Mouse (Mus musculus) kidney, embryonic 16.5 days (tissue): ENCODE results near the gene 1700092M07Rik. TPM values are rescaled to one million over a fixed set of nuclear protein-coding genes. Genes with fewer than 3 reads are reported as not detected.
"Not testable (repeated sequence)": the region's sequence is repeated elsewhere in the genome, so short reads cannot be mapped to it uniquely, and the experiment has no call there.

Experiments used
- ATAC-seq: fragments of 200-750 bp; cut with Nextera tagmentation; 2 replicates; pipeline ENCODE4 v1.8.0; 2017; ENCODE audit warnings: moderate TSS enrichment; ENCODE audit not compliant: low FRiP score, low TSS enrichment
- H3K27ac ChIP-seq: fragments of 300-500 bp; sonication (generic); 2 replicates; pipeline ENCODE4 v1.5.1; 2014; ENCODE audit warnings: low read length
- H3K27me3 ChIP-seq: fragments of 300-500 bp; sonication (generic); 2 replicates; pipeline ENCODE4 v1.6.1; 2014; ENCODE audit warnings: low read length, control low read depth, mixed read lengths; ENCODE audit not compliant: insufficient read depth
- H3K36me3 ChIP-seq: fragments of 300-500 bp; sonication (generic); 2 replicates; pipeline ENCODE4 v1.6.1; 2014; ENCODE audit warnings: low read length, control low read depth, mixed read lengths; ENCODE audit not compliant: insufficient read depth
- H3K4me1 ChIP-seq: fragments of 300-500 bp; sonication (generic); 2 replicates; pipeline ENCODE4 v1.6.1; 2014; ENCODE audit warnings: low read length, control low read depth, mixed read lengths; ENCODE audit not compliant: insufficient read depth
- H3K4me2 ChIP-seq: fragments of 300-500 bp; sonication (generic); replicated peaks from 2 replicates; pipeline ENCODE4 v1.6.1; 2014; ENCODE audit warnings: low read depth, low read length
- H3K4me3 ChIP-seq: fragments of 300-500 bp; sonication (generic); 2 replicates; pipeline ENCODE4 v1.5.1; 2014; ENCODE audit warnings: mild to moderate bottlenecking, low read length
- H3K9ac ChIP-seq: fragments of 300-500 bp; sonication (generic); replicated peaks from 2 replicates; pipeline ENCODE4 v1.6.1; 2014; ENCODE audit warnings: low read length
- H3K9me3 ChIP-seq: fragments of 300-500 bp; sonication (generic); 2 replicates; pipeline ENCODE4 v1.6.1; 2016; ENCODE audit warnings: low read length, control low read depth
- WGBS: fragments of 180-500 bp; shearing (Covaris S2); extraction: QIAGEN DNeasy Blood & Tissue Kit; methylation state at CpG from one replicate; pipeline ENCODE4 v1.1.7; 2014; 5-methylcytosine and 5-hydroxymethylcytosine counted together
- polyA plus RNA-seq: library from polyadenylated mRNA; unstranded; fragments of >200 nt; fragmentation: Nextera tagmentation; extraction: Ambion mirVana; gene quantifications from 2 replicates; pipeline ENCODE4 v1.2.1, GENCODE M21; 2015

Gene 1700092M07Rik
- polyA plus RNA-seq, 1 experiment from 2014 or later, result 2.0 TPM

DNA sequence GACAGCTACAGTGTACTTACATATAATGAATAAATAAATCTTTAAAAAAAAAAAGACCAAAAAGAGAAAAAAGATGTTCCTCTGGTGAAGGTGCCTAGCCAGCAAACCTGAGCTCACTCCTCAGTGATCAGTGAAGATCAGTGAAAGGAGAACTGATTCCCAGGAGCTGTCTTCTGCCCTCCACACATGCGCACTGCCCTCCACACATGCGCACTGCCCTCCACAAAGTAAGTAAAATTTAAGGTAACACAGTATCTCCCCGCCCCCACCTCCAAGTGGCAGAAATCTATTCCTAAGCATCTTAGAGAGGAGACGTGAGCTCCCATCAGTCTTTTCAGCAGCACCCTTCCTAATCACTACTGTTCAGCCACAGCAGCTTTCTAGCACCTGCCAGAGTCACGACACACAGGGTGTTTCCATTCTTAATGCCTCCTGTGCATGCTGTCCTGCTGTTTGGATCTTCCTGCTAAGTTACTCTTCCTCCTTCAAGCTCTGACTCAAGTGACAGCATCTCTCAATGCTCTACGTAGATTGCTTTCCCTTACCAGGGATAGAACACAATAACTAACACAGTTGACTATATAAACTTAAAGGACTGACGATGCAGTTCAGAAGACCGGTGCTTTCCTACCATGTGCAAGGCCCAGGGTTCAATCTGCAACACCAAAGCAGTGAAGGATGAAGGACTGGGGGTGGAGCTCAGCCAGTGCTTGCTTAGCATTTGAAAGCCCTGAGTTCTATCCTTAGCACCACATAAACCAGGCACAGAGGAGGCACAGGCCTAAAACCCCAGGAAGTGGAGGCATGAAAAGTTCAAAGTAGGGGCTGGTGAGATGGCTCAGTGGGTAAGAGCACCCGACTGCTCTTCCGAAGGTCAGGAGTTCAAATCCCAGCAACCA is 24.4 kb upstream of the 1700092M07Rik start:
- no peak overlapping the region for H3K9ac ChIP-seq
- H3K9me3 ChIP-seq, result no peaks in the 10 kb centered on the region
- 70% methylated on average over 10 of the region's 10 CpGs for WGBS
- H3K4me2 ChIP-seq, result no peak overlapping the region
- H3K4me1 ChIP-seq, result peaks cover 20% of the 10 kb centered on the region
- 0 out of 2 replicates have a peak, but pooled peaks cover under 1% of the 10 kb centered on the region for H3K36me3 ChIP-seq
- no peak overlapping the region for H3K27ac ChIP-seq
- ATAC-seq, result no peak
- no peak overlapping the region for H3K4me3 ChIP-seq
- no peaks in the 10 kb centered on the region for H3K27me3 ChIP-seq

DNA sequence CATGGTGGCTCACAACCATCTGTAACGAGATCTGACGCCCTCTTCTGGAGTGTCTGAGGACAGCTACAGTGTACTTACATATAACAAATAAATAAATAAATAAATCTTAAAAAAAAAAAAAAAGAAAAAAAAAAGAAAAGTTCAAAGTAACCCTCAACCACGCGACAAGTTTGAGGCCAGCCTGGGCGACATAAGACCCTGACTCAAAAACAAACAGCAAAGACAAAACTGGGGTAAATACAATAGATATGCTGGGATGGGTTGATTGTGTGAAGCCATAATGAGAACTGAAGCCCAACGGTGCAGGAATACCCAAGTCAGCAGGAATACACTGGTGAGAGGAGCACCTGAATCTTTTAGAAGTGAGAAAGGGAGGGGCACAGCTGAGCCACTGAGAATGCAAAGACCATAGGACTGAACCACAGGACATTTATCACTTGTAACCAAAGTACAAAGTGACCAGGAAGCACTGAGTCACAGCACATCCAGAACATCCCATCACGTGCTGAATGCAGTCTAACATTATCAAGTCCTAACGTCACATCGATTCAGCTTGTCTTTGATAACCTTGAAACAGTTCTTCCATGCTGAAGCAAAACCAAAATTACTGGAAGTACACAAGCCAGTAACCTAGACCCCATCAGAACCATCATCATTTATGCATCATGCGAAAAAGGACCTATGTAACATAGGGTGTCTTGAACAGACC is 23.6 kb upstream of the 1700092M07Rik start:
- Histone ChIP-seq H3K4me2 (no peak overlapping the region), H3K27ac (no peak overlapping the region), H3K9ac (no peak overlapping the region), H3K4me1 (peaks cover 18% of the 10 kb centered on the region), H3K36me3 (no peaks in the 10 kb centered on the region), H3K4me3 (no peak overlapping the region), H3K9me3 (no peaks in the 10 kb centered on the region), H3K27me3 (no peaks in the 10 kb centered on the region)
- WGBS, result 76% methylated on average over 8 of the region's 10 CpGs
- no peak for ATAC-seq

DNA sequence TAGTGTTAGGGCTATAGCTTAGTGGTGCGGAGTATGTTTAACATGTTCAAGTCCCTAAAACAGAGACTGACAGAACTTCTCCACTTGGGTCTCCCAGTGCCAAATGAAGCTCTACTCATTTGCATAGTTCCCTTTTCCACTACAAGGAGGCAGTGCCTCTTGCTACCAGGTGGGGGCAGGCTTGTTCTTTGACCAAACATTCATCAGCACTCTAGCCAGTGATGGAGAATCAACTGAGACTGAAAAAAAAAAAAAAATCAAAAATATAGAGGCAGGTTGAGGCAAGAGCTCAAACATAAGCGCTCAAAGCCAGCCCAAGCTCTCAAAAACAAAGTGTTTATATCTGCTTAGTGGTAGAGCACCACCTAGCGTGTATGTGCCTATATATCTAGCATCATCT is 22.2 kb upstream of the 1700092M07Rik start:
- ATAC-seq, result no peak
- Histone ChIP-seq H3K9me3 (no peaks in the 10 kb centered on the region), H3K36me3 (no peaks in the 10 kb centered on the region), H3K27me3 (no peaks in the 10 kb centered on the region), H3K4me2 (no peak overlapping the region), H3K4me1 (peaks cover 19% of the 10 kb centered on the region), H3K27ac (no peak overlapping the region), H3K9ac (no peak overlapping the region), H3K4me3 (no peak overlapping the region)
- 74% methylated on average over 3 of the region's 3 CpGs for WGBS

DNA sequence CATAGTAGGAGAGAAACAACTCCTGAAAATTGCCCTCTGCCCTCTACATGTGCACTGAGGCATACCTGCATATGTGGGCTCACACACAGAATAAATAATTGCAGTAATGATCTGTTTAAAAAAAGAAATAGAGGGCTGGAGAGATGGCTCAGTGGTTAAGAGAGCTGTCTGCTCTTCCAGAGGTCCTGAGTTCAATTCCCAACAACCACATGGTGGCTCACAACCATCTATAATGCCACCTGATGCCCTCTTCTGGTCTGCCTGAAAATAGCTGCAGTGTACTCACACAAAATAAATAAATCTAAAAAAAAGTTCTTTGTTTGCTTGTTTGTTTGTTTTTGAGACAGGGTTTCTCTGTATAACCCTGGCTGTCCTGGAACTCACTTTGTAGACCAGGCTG is 21.5 kb upstream of the 1700092M07Rik start:
- not testable (repeated sequence) for H3K9ac ChIP-seq

DNA sequence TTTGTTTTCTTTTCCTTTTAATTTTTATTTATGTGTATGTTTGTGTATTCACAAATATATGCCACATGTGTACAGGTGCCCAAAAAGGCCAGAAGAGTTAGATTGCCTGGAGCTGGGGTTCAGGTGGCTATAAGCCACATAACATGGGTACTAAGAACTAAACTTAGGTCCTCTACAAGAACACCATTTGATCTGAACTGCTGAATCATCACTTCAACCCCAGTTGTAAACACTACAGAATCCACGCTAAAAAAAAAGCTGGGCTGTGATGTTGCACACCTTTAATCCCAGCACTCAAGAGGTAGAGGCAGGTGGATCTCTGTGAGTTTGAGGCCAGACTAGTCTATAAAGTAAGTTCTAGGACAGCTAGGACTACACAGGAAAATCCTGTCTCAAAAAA is 19.1 kb upstream of the 1700092M07Rik start:
- Histone ChIP-seq H3K4me1 (peaks cover 28% of the 10 kb centered on the region), H3K9me3 (no peaks in the 10 kb centered on the region), H3K4me3 (no peak overlapping the region), H3K27me3 (no peaks in the 10 kb centered on the region), H3K27ac (no peak overlapping the region), H3K4me2 (no peak overlapping the region), H3K36me3 (peaks cover 21% of the 10 kb centered on the region), H3K9ac (peak overlapping the region; percentile 85; the same call in 1 of the 2 replicates)
- WGBS, result 71% methylated on average over 1 of the region's 1 CpGs
- ATAC-seq, result no peak

More for the DNA sequence above, 21.5 kb upstream of the 1700092M07Rik start:
- not testable (repeated sequence) for H3K4me3 ChIP-seq, H3K36me3 ChIP-seq, H3K27me3 ChIP-seq, H3K9me3 ChIP-seq, H3K4me2 ChIP-seq, ATAC-seq, H3K27ac ChIP-seq
- H3K4me1 ChIP-seq, result peaks cover 18% of the 10 kb centered on the region

DNA sequence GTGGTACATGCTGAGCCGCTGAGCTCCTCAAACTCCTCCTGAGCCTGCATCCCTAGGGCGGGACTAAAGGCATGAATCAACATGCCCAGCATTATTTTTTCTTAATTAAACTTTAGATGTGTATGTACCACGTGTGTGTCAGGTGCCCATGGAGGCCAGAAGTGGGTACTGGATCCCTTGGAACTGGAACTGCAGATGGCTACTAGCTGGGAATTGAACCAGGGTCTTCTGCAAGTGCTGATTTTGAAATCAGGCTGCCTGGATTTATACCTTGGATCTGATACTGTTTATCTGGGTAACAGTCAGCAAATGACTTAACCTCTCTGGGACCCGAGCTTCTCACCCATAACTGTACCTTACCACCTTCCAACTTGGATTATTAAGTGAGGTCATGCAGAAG is 18.5 kb upstream of the 1700092M07Rik start:
- no peak for ATAC-seq
- H3K4me1 ChIP-seq, result peaks cover 28% of the 10 kb centered on the region
- H3K9ac ChIP-seq, result peak overlapping the region; percentile 85
- H3K27ac ChIP-seq, result 0 out of 2 replicates have a peak overlapping the region, but pooled peaks have one; percentile 31
- H3K9me3 ChIP-seq, result no peaks in the 10 kb centered on the region
- peaks cover 28% of the 10 kb centered on the region for H3K36me3 ChIP-seq
- no peaks in the 10 kb centered on the region for H3K27me3 ChIP-seq
- H3K4me2 ChIP-seq, result peak overlapping the region; percentile 67
- H3K4me3 ChIP-seq, result peak overlapping the region; percentile 97
- 40% methylated on average over 4 of the region's 4 CpGs for WGBS

DNA sequence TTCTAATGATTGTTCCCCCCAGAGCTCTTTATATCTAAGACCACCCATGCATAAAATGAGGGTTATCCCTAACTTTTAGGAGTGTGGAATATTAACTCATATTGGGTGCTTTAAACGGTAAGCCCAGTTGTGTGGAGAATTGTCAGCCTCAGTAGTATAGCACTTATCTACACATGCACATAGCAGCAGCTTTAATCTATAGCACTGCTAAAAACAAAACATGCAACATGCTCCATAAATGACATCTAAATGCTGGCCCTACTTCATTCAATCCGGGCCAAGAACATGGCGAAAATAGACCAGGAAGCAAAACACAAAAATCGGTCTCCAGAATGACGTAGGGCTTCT is 18.0 kb upstream of the 1700092M07Rik start:
- peak overlapping the region; percentile 85 for H3K9ac ChIP-seq
- H3K4me1 ChIP-seq, result peaks cover 28% of the 10 kb centered on the region
- peaks cover 28% of the 10 kb centered on the region for H3K36me3 ChIP-seq
- under 1% methylated on average over 5 of the region's 5 CpGs for WGBS
- no peaks in the 10 kb centered on the region for H3K27me3 ChIP-seq
- peak overlapping the region; percentile 67 for H3K4me2 ChIP-seq
- peak; percentile 4; the same call in 1 of the 2 replicates for ATAC-seq
- H3K9me3 ChIP-seq, result no peaks in the 10 kb centered on the region
- H3K4me3 ChIP-seq, result peak overlapping the region; percentile 97
- peak overlapping the region; percentile 95 for H3K27ac ChIP-seq

DNA sequence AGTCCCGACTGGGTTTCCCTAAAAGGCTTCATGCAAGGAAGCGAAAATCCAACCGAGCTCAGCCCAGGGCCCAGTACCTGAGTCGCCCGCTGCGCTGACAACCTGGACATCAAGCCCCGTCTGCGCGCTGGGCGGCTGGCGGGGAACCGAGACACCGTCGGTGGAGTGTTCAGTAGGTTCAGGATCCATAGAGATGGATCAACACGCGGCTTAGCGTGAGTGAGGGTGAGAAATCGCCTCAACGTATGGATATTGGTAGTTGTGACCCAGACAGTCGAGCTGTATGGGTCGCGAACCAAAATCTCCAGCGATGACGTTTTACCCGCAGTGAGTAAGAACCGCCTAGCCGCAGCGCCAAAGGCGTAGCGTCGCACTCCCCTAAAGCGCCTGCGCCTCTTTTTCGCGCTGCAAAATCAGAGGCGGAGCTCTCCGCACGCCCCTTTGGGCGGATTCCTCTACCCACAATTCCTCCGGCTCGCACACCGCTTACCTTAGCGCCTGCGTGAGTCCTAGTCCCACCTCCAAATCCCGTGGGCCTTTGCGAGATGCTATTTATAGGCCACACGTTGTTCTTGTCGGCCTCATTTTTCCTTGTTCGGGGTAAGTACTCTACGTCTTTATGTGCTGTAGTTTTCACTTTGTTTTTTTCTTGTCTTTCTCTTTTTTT is 17.5 kb upstream of the 1700092M07Rik start, which contains the start of gene Slc3a2:
TSS of gene Slc3a2 (minus strand) at position 463 of the 667 bp plus-strand sequence.
- ATAC-seq, result peak; percentile 95
- H3K4me3 ChIP-seq, result peak within 1 kb of the TSS; percentile 97
- under 1% methylated on average over 50 of the region's 50 CpGs for WGBS

DNA sequence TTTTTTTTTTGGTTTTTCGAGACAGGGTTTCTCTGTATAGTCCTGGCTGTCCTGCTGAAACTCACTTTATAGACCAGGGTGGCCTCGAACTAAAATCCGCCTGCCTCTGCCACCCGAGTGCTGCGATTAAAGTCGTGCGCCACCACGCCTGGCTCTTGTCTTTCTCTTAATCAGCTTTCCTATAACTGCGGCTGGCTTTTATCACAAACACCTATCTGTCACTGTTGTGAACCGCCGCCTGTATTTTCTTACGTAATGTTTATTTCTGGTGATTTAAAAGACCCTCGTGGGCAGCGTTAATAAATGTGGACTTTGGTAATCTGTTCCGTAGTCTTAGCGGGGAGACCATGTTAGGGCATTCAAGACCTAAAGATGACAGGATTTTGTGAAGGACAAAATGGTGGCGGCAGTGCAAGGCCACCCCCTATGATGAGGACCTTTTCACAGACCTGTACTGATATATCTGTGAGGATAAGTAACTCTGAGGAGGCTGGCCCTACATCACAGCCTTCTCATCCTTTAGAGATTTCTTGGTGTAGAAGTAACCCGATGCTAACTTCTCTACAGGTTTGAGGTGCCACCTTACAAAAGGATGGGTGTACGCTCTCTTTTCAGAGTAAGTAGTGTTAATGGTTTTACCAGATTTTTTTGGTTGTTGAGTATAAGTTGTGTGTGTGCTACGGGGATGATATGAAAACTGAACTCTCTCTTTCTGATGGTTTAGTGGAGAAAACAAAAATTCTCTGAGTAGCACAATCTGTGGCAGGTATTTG is 16.8 kb upstream of the 1700092M07Rik start:
- no peaks in the 10 kb centered on the region for H3K27me3 ChIP-seq
- under 1% methylated on average over 20 of the region's 20 CpGs for WGBS
- peaks cover 28% of the 10 kb centered on the region for H3K36me3 ChIP-seq
- no peaks in the 10 kb centered on the region for H3K9me3 ChIP-seq
- H3K4me3 ChIP-seq, result peak overlapping the region; percentile 97
- H3K4me1 ChIP-seq, result peaks cover 28% of the 10 kb centered on the region
- H3K4me2 ChIP-seq, result peak overlapping the region; percentile 89
- peak overlapping the region; percentile 98 for H3K9ac ChIP-seq
- ATAC-seq, result no peak
- H3K27ac ChIP-seq, result peak overlapping the region; percentile 93

More for the DNA sequence above, 17.5 kb upstream of the 1700092M07Rik start, which contains the start of gene Slc3a2:
- Histone ChIP-seq H3K9ac (peak within 1 kb of the TSS; percentile 98), H3K36me3 (peaks cover 28% of the 10 kb centered on the region), H3K4me2 (peak within 1 kb of the TSS; percentile 89), H3K27me3 (no peaks in the 10 kb centered on the region), H3K27ac (peak within 1 kb of the TSS; percentile 95), H3K9me3 (no peaks in the 10 kb centered on the region), H3K4me1 (peaks cover 28% of the 10 kb centered on the region)
